Mouse (Mus musculus) gastrocnemius, postnatal 4 days (tissue): ENCODE results near the gene Fcrl5. TPM values are rescaled to one million over a fixed set of nuclear protein-coding genes. Genes with fewer than 3 reads are reported as not detected.

ENCODE experiments used
- DNase-seq, 2 experiments: peaks; one replicate each; pipeline ENCODE4 v3.0.0; 2021 to 2022; ENCODE audit warnings: low spot score in 2 of 2, mixed read lengths in 2 of 2
- total RNA-seq, 2 experiments: library from RNA; stranded (reverse); gene quantifications; 2 replicates each; pipeline ENCODE4 v1.2.3; 2021

The Fcrl5 gene
- total RNA-seq, 2 experiments from 2014 or later = not detected

DNA sequence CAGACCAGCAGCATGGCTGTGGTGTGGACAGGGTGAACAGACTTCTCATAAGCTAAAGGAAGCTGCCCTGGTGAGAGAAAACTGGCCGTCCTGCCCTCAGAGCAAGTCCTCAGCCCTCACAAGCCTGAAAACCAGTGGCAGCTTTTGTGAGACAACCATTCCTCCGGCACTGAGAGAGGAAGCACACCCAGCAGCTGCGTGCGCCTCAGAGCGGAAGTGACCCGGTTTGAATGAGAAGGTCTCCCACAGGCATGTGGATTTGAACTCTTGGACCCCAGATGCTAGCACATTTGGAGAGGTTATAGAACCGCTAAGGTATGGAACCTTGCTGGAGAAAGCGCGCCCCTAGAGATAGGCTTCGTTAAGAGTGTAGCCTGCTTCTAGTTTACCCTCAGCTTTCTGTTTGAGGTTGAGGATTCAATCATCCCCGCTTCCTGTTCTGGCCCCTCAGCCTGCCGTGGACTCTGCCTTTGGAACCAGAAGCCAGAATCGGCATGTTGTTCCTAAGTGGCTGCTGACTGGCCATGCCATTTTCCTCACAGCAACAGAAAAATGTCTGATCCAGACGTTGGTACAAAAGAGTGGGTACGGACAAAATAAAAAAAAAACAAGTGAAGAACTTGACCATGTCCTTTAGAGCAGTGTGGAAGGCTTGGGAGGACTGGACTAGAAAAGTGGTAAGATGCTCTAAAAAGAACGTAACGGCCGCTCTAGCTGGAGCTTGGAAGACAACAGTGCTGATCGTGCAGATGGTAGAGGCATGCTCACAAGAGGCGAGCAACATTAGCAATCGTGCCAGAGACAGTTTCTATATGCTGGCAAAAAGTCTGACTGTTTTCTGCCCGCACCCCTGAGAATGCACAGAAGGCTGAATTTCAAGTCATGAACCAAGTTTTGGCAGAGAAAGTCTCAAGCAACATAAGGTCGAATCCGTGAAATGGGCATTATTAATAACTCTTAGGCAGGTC, 64.8 kb downstream of the Fcrl5 start:
- no peak for DNase-seq

DNA sequence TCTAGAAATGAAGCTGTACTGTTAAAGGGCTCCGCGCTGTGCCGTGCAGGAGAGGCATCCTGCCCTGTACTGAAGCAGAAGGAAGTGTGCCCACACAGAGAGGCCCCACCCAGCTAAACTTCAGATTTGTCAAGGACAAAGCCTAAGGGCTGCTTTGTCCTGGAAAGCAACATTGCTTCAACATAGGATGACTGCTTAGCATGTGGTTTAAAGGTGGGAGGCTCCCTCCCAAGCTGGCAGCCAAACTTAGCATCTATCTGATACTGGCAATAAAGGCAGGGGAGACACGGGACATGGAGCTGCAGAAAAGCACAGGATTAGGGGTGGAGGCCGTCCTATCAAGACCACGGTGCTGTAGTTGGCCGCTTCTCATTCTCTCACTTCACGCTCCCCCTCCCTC, 65.6 kb downstream of the Fcrl5 start:
- DNase-seq = no peak

- DNase-seq = no peak
These were observed 67.2 kb downstream of the Fcrl5 start for GRCm38 (mm10) chr3:87502771-87503170.

DNA sequence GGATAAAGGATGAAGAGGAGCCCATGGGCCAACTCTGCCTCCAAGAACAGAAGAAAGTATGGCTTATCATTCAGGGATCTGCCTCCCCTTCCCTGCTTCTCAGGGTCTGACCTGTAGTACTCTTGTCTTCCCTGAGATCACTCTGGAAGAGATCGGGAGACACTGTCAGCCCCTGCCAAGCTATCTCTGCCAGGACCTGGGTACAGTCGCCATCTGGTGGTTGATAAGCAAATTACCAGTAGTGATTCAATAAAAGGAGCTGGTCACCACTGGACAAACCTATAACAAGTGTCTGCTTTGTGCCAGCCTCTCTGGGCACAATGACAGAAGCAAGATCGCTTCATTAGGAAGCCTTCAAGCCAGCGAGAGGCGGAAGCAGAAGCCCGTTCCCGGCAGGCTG, 68.8 kb downstream of the Fcrl5 start:
- no peak for DNase-seq

DNA sequence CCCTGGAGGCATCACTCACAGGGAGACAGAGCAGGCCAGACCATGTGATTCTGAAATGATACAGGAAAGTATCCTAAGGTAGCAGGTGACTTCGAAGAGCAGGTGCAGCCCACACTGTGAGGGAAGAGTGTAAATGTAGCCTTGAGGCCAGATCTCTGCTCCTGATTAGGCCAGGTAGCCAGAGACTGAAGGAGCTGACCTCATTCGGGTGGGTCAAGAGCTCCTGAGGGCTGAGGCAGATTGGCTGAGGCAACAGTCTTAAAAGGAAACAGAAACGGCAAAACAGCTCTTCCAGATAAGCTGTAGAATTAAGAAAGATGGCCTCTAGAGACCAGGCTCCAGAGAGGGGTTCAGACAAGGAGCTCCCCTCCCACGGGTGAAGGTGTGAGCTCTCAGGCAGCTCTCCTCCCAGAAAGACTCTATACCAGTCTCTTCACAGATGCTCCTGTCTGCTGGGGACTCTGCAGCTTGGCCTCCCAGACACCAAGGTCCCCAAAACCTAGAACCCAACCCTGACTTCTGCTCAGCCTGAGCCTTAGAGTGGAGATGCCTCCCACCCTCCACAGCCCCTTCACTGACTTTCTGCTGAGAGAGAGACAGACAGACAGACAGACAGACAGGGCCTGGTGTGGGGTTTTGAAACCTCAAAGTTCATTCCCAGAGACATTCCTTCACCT, 69.3 kb downstream of the Fcrl5 start:
- DNase-seq = no peak

DNA sequence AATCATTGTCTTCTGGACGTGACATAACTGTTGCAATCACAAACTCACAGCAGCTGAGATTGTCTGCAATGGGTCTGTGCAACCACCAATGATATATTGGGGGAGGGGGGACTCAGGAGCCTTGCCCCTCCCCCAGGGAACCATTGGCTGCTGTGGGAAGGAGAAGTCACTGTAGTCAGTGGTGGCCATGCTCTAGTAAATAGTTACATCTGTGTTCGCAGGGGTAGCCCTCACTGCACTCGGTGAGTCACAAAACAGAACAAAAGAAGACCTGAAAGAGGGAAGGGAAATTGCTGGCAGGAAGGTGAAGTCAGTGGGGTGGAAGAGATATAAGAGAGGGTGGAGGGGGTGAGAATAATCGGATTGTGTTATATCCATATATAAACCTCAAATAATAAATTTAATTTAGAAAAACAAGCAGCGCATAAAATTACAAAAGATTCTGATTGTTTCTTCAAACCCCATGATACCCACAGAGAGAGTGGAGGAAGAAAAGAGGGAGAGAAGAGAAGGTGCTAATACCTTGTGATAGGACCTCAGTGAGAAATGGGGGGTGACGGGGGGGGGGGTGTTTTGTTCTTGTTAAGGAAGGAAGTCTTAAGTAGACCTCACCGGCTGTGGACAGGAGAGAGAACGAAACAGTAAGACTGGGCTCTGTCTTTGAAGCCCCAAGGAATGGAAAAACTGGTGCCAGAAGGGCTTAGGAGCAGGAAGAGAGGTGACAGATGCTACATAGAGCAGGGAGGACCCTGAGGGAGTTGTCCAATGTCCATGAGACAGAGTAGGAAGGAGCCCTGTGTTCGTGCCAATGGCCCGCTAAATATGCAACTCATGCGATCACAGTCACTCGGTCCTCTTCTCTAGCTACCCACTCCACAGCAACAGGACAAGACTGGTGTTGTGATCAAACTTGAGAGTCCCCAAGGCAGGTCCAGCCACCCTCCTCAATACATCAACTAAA, 71.2 kb downstream of the Fcrl5 start:
- DNase-seq = no peak

DNA sequence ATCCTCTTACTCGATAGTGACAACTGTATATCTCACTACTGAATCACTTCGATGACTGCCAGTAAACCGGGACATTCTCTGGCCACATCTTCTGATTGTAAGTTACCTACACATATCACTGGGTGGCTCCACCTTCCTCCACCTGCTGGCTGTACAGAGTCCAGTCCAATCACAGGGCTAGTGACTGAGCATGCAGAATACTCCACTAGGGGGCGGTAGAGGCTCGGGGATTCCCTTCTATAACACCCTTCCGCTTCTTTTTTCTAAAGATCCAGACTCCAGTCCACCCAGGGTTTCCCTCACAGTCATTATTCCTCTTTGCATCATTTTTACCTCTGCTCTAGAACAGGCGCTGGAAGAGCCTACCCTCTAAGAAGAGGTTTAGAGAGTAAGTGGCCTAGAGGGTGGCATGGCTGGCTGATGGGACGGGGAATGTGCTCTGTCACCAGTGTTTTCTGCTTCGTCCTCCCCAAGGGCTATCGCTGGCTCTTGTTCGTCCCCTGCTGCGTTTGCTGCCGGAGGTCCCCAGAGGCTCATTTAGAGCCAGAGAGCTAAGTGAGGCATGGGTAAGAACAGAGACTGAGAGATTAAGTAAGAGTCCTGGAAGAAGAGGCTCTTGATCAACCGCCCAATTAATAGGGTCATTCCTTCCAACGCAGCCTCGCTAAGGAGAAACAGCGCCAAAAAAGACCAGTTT, 72.8 kb downstream of the Fcrl5 start:
- DNase-seq = peak; percentile 57 to 82

DNA sequence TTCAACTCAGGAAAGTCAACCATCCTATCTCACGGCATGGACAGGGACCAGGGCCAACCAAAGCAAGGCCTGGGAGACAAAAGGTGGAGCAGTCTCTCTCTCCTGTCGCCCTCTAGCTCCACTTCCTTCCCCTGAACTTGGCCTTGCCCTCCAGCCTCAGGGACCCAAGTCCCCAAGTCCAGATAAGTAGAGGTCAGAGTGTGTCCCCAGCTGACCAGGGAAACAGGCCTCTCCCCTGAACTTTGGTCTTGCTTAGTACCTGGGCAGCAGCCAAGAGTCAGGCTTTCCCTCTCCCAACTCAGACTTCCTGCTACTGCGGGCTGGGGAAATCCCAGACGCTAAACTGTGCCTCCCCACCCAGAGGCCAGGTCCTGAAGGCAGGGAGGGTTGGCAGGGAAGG, 73.5 kb downstream of the Fcrl5 start:
- DNase-seq = no peak

GRCm38 (mm10) chr3:87510832-87511231, 75.3 kb downstream of the Fcrl5 start:
- DNase-seq = no peak

DNA sequence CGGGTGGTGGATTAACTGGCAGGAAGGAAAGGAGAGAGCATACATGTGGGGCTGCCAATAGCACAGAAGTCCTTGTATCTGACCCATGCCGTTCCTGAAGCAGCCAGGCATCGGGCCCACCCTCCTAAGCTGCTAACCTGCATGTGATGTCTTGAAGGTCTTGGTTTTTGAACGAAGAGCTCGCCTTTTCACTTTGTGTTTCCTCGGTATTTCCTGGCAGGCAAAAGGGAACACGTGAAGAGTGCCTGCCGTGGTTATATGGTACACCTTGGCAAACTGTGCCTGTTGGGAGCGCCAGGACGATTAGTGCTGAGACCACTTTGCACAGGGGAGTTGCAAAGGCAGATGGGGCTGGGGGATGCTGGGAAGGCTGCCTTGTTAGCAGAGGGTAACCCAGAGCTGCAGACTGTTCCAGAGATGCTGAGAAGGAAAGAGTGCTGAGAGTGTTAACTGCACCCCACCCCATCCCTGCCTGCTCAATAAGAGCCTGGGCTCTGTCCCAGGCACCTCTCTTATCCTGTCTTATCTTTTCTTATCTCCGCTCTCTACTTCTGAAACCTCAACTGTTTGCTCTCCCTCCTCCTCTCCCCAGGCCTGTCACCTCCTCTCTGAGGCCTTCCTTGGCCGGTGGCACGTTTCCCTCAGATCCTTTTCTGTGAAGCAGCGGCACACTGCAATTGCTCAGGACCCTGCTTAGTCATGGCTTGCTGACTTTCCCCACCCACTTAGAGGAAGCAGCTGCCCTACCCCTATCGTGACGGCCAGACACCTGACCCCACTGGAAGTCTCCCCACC, 76.6 kb downstream of the Fcrl5 start:
- no peak for DNase-seq

GRCm38 (mm10) chr3:87515567-87516081, 80.1 kb downstream of the Fcrl5 start:
- no peak for DNase-seq

GRCm38 (mm10) chr3:87518425-87518824, 82.9 kb downstream of the Fcrl5 start:
- DNase-seq = no peak

- no peak for DNase-seq
These were observed 85.6 kb downstream of the Fcrl5 start for GRCm38 (mm10) chr3:87521126-87521525.

DNA sequence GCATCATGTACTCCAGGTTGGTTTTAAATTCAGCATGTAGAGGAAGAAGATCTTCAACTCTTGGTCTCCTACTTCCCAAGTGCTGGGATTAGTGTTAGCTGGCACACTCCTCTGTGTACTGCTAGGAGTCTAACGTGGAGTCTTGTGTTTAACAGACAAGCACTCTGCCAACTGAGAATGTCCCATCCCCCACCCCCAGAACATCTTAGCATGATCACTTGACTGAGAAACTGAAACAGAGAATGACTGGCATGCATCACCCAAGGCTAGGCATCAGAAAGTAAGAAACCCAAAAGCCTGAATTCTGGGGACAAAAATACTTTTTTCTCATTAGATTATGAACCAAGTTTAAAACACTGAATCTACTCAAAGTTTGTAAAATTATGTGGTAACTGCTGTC, 86.3 kb downstream of the Fcrl5 start:
- DNase-seq = no peak

DNA sequence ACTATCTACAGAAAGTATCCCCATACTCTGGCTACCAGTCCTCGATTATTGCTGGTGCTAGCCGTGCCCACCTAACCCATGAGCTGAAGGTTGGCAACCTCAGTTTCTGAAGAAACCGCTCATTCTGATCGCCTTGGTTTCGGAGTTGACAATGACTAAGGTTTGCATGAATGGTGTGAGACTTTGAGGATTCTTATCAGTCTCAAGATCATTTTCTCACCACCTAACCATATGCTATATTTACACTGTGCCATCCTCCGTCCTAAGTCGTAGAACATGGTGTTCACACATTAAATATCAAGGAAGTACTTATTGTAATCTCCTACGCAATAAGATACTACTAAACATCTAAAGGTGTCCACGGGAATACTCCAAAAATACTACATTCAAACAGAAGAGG, 88.1 kb downstream of the Fcrl5 start:
- no peak for DNase-seq

- peak; percentile 77 to 86 for DNase-seq
These were observed 89.7 kb downstream of the Fcrl5 start, which contains the start of gene Etv3 for GRCm38 (mm10) chr3:87525043-87525836. Gene Etv3 (plus strand): TSS chr3:87525407.

- DNase-seq = no peak
These were observed 90.4 kb downstream of the Fcrl5 start for GRCm38 (mm10) chr3:87525837-87526570.

DNA sequence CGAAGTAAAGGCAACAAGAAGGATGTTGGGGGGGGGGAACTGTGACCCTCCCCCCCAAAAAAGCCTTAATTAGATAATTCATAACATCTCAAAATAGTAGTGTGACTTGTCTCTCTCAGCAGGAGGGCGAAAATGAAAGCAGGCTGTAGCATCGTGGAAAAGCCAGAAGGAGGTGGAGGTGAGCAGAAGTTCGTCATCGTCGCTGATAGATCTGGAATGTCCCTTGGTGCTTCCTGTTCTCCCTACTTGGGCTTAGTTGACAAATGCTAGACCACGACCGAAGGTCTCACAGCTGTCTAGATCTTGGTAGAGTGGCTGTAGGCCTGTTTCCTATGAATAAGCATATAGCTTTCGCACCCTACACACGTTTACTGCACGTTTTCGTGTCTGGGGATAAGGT, 91.6 kb downstream of the Fcrl5 start:
- no peak for DNase-seq
